Mouse (Mus musculus) ES-Bruce4 (cell line): ENCODE measurements around the gene Bcl7b.

Experiments
- CTCF ChIP-seq: IDR thresholded peaks from one replicate; pipeline ENCODE4 v1.8.1; 2011; ENCODE audit warnings: low read depth, low read length
- EP300 ChIP-seq: IDR thresholded peaks from 2 replicates; pipeline ENCODE4 v1.6.1; 2011; ENCODE audit warnings: low read depth, low read length; ENCODE audit not compliant: insufficient read depth
- POLR2A ChIP-seq: IDR thresholded peaks from one replicate; pipeline ENCODE4 v1.8.1; 2011; ENCODE audit warnings: low read length; ENCODE audit not compliant: insufficient read depth

DNA sequence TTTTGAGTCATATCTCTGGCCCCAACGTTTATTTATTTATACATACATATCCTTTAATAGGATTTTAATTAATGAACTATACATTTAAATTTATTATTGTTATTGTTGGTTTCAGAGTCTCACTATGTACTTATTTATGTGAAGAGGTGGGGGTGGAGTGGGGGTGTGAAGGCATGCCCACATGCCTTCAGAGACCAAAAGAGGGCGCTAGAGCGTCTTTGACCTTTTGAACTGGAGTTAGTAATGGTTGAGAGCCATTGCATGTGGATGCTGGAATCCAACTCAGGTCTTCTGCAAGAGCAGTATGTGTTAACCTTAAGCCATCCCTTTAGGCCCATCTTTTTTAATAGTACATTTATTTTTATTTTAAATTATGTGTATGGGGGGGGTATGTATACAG is 17.5 kb downstream of the Bcl7b start:
- no peak for TF ChIP-seq POLR2A
- peak; percentile 66 for TF ChIP-seq CTCF
- no peak for TF ChIP-seq EP300
